8 mouse cellular contexts compared by ENCODE assay signal in the genomic region with DNA sequence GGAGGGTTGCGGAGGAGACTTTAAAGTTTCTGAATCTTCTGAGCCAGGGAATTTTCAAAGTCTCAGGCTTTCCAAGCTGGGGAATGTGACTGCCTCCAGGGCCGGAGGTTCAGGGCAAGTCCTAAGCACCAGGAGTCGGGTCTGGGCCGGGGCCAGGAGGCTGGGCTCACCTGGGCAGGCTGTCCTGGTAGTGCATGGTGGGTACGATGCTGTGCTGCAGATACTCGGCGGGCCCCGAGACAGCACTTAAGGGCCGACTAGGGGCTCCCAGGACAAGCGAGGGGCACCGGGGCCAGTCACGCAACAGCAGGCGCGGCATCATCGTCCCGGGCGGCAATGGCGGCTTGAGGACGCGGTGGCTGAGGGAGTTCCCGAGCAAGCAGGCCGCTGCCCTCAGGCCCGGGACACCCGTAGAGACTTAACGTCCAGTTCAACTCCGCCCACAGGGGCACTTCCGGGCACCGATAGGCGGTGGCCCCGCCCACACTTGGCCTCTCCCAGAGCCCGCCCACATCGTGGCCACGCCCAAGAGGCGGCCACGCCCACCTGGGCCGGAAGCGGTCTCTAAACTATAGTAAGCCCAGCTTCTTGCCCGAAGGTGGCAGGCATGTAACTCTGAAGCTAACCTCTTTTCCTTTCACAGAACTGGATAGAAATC. TPM values are rescaled to one million over a fixed set of nuclear protein-coding genes. Genes with fewer than 3 reads are reported as not detected.
DNase-seq lines count a peak whose midpoint lies in the region; ATAC-seq lines count a peak whose summit lies in the region.

A gene (minus strand): TSS at position 466 of the 658 bp plus-strand sequence.

- ATAC-seq in hindbrain, embryonic 11.5 days (ENCODE audit: low FRiP score): peak; percentile 96

- no peaks in the 10 kb centered on the region for H3K27me3 ChIP-seq in hindbrain, embryonic 11.5 days (ENCODE audit: control insufficient read depth, insufficient read depth, low read length)

- no peak within 1 kb of the TSS; the same call in 1 of the 2 replicates for H3K27ac ChIP-seq in hindbrain, embryonic 11.5 days (ENCODE audit: low read depth, low read length)

- no peaks in the 10 kb centered on the region for H3K36me3 ChIP-seq in hindbrain, embryonic 11.5 days (ENCODE audit: control insufficient read depth, insufficient read depth, low read length)

- peaks cover 2% of the 10 kb centered on the region; the same call in 1 of the 2 replicates for H3K4me1 ChIP-seq in hindbrain, embryonic 11.5 days (replicated peaks; ENCODE audit: control insufficient read depth, insufficient read depth, low read length)

- peak within 1 kb of the TSS; percentile 75 for H3K4me3 ChIP-seq in hindbrain, embryonic 11.5 days (ENCODE audit: low read depth, low read length)

- 1% methylated on average over 38 of the region's 38 CpGs for WGBS in hindbrain, embryonic 11.5 days

- H3K9ac ChIP-seq in hindbrain, embryonic 11.5 days (ENCODE audit: low read depth, low read length): peak within 1 kb of the TSS; percentile 86

- H3K4me2 ChIP-seq in hindbrain, embryonic 11.5 days (replicated peaks; ENCODE audit: low read depth, low read length): peak within 1 kb of the TSS; percentile 80

- peak; percentile 70 for DNase-seq in MEL-GATA-1-ER (ENCODE audit: extremely low read depth, low read depth)
- peak; percentile 85 for DNase-seq in cerebellum, adult 9-10 months
- DNase-seq in frontal cortex, adult 2 months (ENCODE audit: extremely low spot score in 1 of 2, low spot score in 1 of 2): peak; percentile 46 to 77
- DNase-seq in hindbrain, embryonic 11.5 days (ENCODE audit: low spot score): peak; percentile 98
- DNase-seq in layer of hippocampus, postnatal 10 days (ENCODE audit: low spot score in 2 of 2): peak; percentile 79 to 85
- peak; percentile 97 for DNase-seq in lung, postnatal 10 days
- peak; percentile 96 for DNase-seq in ovary, postnatal 36 days (ENCODE audit: low spot score)
- peak; percentile 93 for DNase-seq in thymus, postnatal 25 days

- H3K9me3 ChIP-seq in hindbrain, embryonic 11.5 days (ENCODE audit: control insufficient read depth, low read length): no peaks in the 10 kb centered on the region

RNA-seq across cellular contexts. Expression of the gene that starts here (rescaled TPM):
- polyA plus RNA-seq in frontal cortex, adult 2 months (2012; rRNA removed): 9.3 and 9.9 TPM in 2 replicates
- polyA plus RNA-seq in hindbrain, embryonic 11.5 days (2014; fragmentation: Nextera tagmentation; extraction: Ambion mirVana): 34.0 and 38.4 TPM in 2 replicates
- 1 to 10 TPM; 7.3 to 9.4 TPM for total RNA-seq in layer of hippocampus, postnatal 10 days (2021)
